Mouse (Mus musculus) kidney, adult 2 months (tissue): ENCODE data around the gene Lingo2.

Source experiments
- CTCF ChIP-seq: fragments of 200-500 bp; conservative IDR thresholded peaks from 2 replicates; pipeline ENCODE4 v1.5.1; 2011; ENCODE audit warnings: low read depth, mild to moderate bottlenecking, control low read depth, low read length, moderate library complexity, mixed read lengths; ENCODE audit not compliant: insufficient read depth, insufficient read length
- POLR2A ChIP-seq: fragments of 200-500 bp; IDR thresholded peaks from one replicate; pipeline ENCODE4 v1.6.1; 2011; ENCODE audit warnings: low read depth, low read length, control low read depth

DNA sequence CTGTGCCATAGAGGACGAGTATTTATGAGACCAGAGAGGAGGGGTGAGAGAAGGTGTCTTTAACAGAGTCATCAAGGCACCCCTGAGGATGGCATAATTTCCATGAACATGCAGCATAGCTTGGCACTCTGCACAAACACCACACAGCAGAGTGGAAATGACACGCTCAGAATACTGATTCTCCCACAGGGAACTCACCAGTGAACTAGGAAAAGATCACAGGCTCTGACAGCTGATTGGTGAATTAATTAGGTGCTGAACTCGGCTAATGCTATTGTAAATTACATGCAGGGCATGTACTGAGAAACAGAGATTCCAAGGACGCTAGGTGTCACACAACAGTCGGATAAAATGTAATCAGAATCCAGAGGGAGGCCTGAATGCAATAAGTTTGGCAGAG lies 525.4 kb downstream of the Lingo2 start:
- TF ChIP-seq POLR2A (no peak), CTCF (no peak)
